Mouse (Mus musculus) retina, adult 2 months (tissue): ENCODE measurements around the gene Hk1.

Source experiments
- DNase-seq: peaks from one replicate; pipeline ENCODE4 v3.0.0-alpha.2; 2012; ENCODE audit warnings: low read depth, low spot score

The Hk1 gene

DNA sequence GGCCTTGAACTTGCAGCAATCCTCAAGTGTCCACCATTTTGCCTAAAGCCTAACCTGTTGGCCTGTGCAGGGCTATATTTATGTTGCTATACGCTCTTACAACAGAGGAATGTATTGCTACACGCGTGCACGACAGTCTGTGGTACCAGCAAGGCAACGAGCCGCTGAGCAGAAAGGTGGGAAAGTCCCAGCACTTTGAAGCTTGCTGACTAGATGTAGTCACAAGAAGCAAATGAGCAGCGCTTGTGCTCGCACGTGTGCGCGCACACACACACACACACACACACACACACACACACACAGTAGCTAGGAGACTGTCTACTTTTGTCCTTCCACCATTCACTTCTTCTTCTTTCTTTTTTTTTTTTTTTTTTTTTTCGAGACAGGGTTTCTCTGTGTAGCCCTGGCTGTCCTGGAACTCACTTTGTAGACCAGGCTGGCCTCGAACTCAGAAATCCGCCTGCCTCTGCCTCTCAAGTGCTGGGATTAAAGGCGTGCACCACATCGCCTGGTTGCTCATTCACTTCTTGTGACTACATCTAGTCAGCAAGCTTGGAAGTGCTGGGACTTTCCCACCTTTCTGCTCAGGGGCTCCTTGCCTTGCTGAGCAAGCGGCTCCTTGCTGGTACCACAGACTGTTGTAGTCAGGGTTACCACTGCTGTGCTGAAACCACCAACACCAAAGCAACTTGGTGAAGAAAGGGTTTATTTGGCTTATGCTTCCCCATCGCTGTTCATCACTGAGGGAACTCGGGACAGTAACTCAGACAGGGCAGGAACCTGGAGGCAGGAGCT lies 102.0 kb downstream of the Hk1 start:
- no peak for DNase-seq

GRCm38 (mm10) chr10:62275235-62275634 lies 104.5 kb downstream of the Hk1 start:
- DNase-seq, result peak; percentile 75

GRCm38 (mm10) chr10:62269278-62269677 lies 110.4 kb downstream of the Hk1 start:
- DNase-seq, result no peak

DNA sequence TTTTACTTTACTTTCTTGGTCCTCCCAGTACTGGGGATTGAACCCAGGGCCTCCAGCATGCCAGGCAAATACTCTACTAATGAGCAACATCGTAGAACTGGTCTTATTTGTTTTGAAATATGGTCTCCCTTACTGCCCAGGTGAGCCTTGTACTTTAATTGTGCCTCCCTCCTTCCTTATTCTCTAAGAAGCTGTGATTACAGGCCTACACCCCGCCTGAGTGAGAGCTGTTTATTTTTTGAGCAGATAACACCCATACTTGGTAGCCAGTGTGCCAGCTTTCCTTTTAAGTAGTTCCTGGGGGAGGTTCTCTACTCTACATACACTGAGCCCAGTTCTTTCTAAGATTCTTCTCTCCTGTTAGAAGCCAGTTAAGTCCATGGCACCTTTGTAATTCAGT lies 115.4 kb downstream of the Hk1 start:
- no peak for DNase-seq

GRCm38 (mm10) chr10:62261115-62261886 lies 118.4 kb downstream of the Hk1 start:
- DNase-seq, result peak; percentile 55

DNA sequence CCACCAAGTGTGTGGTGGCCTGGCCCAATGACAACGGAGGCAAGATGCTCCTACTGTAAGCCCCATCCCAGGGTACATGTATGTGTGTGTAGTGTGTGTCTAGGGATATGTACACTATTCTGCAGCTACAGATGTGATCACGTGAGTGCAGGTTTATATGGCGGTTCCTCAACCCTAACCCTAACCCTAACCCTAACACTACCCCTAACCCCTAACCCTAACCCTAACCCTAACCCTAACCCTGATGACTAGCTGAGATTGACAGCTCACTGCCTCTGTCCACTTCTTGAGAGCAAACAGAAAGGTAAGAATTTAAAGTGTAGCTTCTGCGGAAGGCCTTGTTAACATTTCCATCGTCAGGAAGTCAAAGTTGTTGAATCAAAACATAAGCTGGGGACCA lies 121.4 kb downstream of the Hk1 start:
- no peak for DNase-seq

- no peak for DNase-seq
Observed at GRCm38 (mm10) chr10:62252496-62253235, 127.0 kb downstream of the Hk1 start.

GRCm38 (mm10) chr10:62252000-62252488 lies 127.7 kb downstream of the Hk1 start, which contains the start of gene Tacr2:
Gene Tacr2, plus strand, starts transcription at chr10:62252438.
- no peak for DNase-seq

DNA sequence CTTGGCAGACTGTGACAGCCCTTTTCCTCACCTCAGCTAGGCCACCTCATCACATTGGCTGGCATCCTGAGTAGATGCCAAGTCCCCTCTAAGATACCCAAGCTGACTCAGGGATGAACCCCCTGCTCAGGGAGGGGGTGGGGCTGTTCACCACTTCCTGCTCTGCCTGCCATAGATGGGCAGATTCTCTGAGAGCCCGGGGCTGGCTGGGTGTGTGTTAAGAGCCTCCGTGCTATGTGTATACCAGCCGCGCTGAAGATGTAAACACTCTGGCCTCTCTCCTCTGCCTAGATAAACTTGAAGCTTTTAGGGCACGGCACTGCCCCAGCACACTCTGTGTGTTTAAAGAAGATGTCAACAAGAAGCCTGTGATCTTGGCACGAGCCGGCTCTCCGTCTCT lies 131.9 kb downstream of the Hk1 start:
- DNase-seq, result no peak

- no peak for DNase-seq
Observed at GRCm38 (mm10) chr10:62247156-62247555, 132.6 kb downstream of the Hk1 start.

DNA sequence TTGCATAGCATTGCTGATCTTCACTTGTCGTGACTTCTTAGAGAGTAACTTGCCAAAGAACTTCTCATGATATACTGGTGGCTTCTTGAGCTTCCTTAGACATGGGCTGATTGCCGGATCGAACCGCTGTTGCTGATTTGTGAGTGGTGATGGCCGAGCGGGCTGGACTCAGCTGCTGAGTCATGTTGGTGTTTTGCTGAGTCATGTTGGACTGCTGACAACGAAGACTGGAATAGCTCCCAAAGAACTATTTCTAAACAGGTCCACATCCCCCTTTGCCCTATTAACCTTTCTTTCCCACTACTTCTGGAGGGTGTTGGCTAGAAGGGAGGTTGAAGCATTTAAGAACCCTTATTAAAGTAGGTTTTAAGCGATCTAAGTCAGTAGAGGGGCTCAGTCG lies 135.6 kb downstream of the Hk1 start:
- no peak for DNase-seq

- peak; percentile 36 for DNase-seq
Observed at GRCm38 (mm10) chr10:62242896-62243295, 136.8 kb downstream of the Hk1 start.

- no peak for DNase-seq
Observed at GRCm38 (mm10) chr10:62242358-62242757, 137.3 kb downstream of the Hk1 start.

GRCm38 (mm10) chr10:62239270-62239669 lies 140.4 kb downstream of the Hk1 start:
- DNase-seq, result no peak

DNA sequence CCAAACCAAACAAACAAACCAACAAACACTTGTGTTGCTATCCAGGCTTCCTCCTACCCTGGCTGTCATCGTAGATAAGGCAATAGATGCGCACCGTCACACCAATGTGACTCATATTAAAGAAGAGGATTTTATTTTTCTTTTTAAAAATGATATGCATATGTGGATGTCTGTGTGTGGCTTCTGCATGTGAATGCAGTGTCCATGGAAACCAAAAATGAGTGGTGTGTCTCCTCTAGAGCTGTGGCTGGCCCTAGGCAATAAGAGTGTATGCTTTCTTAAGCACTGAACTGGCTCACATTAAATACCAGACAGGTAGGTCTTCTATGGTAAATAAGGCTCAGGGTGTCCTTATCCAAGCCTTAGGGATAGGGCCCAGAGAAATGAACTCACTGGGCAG lies 141.0 kb downstream of the Hk1 start:
- no peak for DNase-seq

DNA sequence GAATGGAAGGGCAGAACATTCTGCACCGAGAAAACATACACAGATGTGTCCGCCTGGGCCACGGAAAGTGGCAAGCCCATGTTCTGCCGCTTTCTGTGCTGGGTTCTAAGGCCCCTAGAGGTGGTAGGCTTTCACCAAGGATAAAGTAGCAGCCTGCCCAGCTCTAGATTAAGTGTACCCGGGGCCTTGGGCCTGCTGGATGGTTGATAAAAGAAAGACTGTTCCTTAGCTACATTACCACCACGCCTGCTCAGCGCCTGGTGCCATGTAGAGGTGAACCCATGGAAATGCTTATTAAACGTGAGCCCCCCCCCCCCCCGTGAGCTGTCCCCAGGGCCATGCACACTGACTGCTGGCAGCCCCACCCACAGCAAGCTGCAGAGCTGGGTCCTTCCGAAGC lies 142.5 kb downstream of the Hk1 start:
- no peak for DNase-seq

DNA sequence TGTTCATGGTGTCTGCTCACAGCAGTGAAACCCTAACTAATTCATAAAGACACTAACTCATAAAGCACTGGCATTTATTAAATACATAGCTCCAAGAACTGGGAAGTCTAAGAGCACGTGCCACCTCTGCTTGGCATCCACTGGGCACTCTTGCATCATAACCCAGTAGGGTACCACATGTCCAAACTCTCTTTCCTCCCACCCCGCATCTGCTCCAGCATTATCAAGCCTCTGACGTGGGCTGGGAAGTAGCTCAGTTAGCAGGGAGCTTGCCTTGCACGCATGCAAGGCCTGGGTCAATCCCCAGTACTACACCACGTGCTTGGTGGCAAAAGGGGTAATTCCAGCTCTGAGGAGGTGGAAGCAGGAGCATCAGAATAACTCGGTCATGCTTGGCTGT lies 143.5 kb downstream of the Hk1 start:
- DNase-seq, result no peak

GRCm38 (mm10) chr10:62231811-62232210 lies 147.9 kb downstream of the Hk1 start:
- DNase-seq, result no peak

- DNase-seq, result no peak
Observed at GRCm38 (mm10) chr10:62231395-62231732, 148.3 kb downstream of the Hk1 start.

DNA sequence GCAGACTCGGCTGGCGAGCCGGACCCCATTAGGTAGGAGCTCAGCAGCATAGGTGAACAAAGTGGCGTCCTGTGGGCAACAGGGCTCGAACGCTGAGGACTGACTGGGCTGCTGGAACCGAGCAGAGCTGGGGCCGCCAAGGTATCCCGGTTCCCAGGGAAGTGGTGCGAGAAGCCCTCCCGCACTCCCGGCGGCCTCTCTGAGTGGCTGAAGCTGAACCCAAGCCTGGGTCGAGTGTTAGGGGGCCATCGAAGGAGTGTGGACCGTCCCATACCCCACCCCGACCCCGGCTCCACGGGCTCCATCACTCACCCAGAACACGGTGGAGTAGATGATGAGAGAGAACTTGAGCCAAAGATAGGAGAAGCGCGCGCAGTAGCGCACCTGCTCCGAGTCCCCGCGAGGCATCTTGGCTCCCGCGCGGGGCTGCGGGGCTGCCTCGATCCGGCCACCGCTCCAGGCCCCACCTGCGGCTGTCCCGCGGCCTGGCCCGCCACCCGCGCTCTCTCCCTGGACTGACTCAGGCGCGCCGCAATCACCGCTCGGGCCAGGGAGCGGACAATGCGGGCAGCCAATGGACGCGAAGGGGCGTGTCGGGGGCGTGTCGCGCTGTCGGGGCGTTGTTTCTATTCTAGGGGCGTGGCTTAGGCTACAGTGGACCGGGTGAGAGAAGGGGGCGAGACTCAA lies 148.9 kb downstream of the Hk1 start, which contains the start of gene Tspan15:
Tspan15 (minus strand) TSS at position 544 of the 687 bp plus-strand sequence.
- peak; percentile 79 for DNase-seq

DNA sequence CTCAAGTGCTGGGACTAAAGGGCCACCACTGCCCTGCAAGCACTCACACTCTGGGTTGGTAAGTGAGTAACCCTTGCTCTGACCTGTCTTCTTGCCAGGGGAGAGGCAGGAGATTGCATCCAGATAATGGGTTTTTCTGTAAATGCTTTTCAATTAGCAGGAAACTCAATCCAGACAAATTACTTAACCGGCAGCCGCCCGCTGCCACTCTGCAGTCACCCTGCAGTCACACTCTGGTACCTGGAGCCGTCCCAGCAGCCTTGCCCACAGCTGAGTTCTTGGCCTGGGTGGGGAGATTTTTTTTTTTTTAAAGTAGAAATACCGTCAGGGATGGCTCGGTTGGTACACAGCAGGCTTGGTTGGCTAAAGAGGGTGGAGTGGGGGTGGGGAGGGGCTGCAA lies 151.6 kb downstream of the Hk1 start:
- no peak for DNase-seq

DNA sequence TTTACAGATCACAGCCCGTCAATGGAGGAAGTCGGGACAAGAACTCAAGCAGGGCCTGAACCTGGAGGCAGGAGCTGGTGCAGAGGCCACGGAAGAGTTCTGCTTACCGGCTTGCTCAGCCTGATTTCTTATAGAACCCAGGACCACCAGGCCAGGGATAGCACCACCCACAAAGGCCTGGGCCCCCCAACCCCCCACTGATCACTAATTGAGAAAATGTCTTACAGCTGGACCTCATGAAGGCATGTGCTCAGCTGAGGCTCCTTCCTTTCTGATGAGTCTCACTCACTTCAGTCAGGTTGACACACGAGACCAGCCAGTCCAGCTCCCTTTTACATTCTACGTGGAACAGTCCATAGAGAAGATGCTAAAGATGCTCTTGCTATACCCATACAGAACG lies 153.9 kb downstream of the Hk1 start:
- no peak for DNase-seq
